Mouse (Mus musculus): ENCODE results near the gene Ptprf. TPM values are rescaled to one million over a fixed set of nuclear protein-coding genes. Genes with fewer than 3 reads are reported as not detected.

The Ptprf gene
- polyA plus RNA-seq (2012; rRNA removed), result 245 and 250 TPM in 2 replicates

GRCm38 (mm10) chr4:118291231-118291630, at the start of gene Ptprf:
TSS of gene Ptprf (minus strand) at chr4:118291405.
- DNase-seq, result peak; percentile 68
- WGBS, result 4% methylated on average over 32 of the region's 50 CpGs
- Histone ChIP-seq H3K4me1 (ENCODE audit: control insufficient read depth, insufficient read depth, low read length) (0 out of 2 replicates have a peak, but pooled peaks cover 4% of the 10 kb centered on the region), H3K4me3 (replicated peaks; ENCODE audit: extremely low read depth, low read depth, low read length) (peak within 1 kb of the TSS; percentile 66)
- TF ChIP-seq CTCF (IDR thresholded peaks at IDR 0.05; ENCODE audit: insufficient read depth, low read length) (no peak), POLR2A (IDR thresholded peaks at IDR 0.05; ENCODE audit: borderline replicate concordance, extremely low read depth, low read depth, low read length) (no peak)

GRCm38 (mm10) chr4:118336658-118337057, 45.5 kb upstream of the Ptprf start:
- peak; percentile 39 for DNase-seq
- 22% methylated on average over 7 of the region's 7 CpGs for WGBS
- Histone ChIP-seq H3K4me3 (replicated peaks; ENCODE audit: extremely low read depth, low read depth, low read length) (no peak overlapping the region), H3K4me1 (ENCODE audit: control insufficient read depth, insufficient read depth, low read length) (peaks cover 2% of the 10 kb centered on the region; the same call in 1 of the 2 replicates)
- TF ChIP-seq POLR2A (IDR thresholded peaks at IDR 0.05; ENCODE audit: borderline replicate concordance, extremely low read depth, low read depth, low read length) (no peak), CTCF (IDR thresholded peaks at IDR 0.05; ENCODE audit: insufficient read depth, low read length) (peak; percentile 41)

GRCm38 (mm10) chr4:118335991-118336390, 44.8 kb upstream of the Ptprf start:
- TF ChIP-seq POLR2A (IDR thresholded peaks at IDR 0.05; ENCODE audit: borderline replicate concordance, extremely low read depth, low read depth, low read length), result no peak
- no peak for TF ChIP-seq CTCF (IDR thresholded peaks at IDR 0.05; ENCODE audit: insufficient read depth, low read length)
- no peak overlapping the region for H3K4me3 ChIP-seq (replicated peaks; ENCODE audit: extremely low read depth, low read depth, low read length)
- H3K4me1 ChIP-seq (ENCODE audit: control insufficient read depth, insufficient read depth, low read length), result peaks cover 2% of the 10 kb centered on the region; the same call in 1 of the 2 replicates
- 72% methylated on average over 4 of the region's 4 CpGs for WGBS
- no peak for DNase-seq

GRCm38 (mm10) chr4:118331777-118332176, 40.6 kb upstream of the Ptprf start:
- TF ChIP-seq POLR2A (IDR thresholded peaks at IDR 0.05; ENCODE audit: borderline replicate concordance, extremely low read depth, low read depth, low read length) (no peak), CTCF (IDR thresholded peaks at IDR 0.05; ENCODE audit: insufficient read depth, low read length) (no peak)
- H3K4me3 ChIP-seq (replicated peaks; ENCODE audit: extremely low read depth, low read depth, low read length), result no peak overlapping the region
- 23% methylated on average over 4 of the region's 4 CpGs for WGBS
- H3K4me1 ChIP-seq (ENCODE audit: control insufficient read depth, insufficient read depth, low read length), result peaks cover 2% of the 10 kb centered on the region; the same call in 1 of the 2 replicates
- no peak for DNase-seq

GRCm38 (mm10) chr4:118326476-118326875, 35.3 kb upstream of the Ptprf start:
- no peaks in the 10 kb centered on the region for H3K4me1 ChIP-seq (ENCODE audit: control insufficient read depth, insufficient read depth, low read length)
- DNase-seq, result no peak
- 56% methylated on average over 7 of the region's 7 CpGs for WGBS

GRCm38 (mm10) chr4:118320636-118321035, 29.4 kb upstream of the Ptprf start:
- Histone ChIP-seq H3K4me3 (replicated peaks; ENCODE audit: extremely low read depth, low read depth, low read length) (no peak overlapping the region), H3K4me1 (ENCODE audit: control insufficient read depth, insufficient read depth, low read length) (peaks cover 2% of the 10 kb centered on the region; the same call in 1 of the 2 replicates)
- 67% methylated on average over 2 of the region's 2 CpGs for WGBS
- no peak for TF ChIP-seq CTCF (IDR thresholded peaks at IDR 0.05; ENCODE audit: insufficient read depth, low read length)
- TF ChIP-seq POLR2A (IDR thresholded peaks at IDR 0.05; ENCODE audit: borderline replicate concordance, extremely low read depth, low read depth, low read length), result no peak
- DNase-seq, result no peak

More at GRCm38 (mm10) chr4:118326476-118326875, 35.3 kb upstream of the Ptprf start:
- H3K4me3 ChIP-seq (replicated peaks; ENCODE audit: extremely low read depth, low read depth, low read length), result no peak overlapping the region
- TF ChIP-seq POLR2A (IDR thresholded peaks at IDR 0.05; ENCODE audit: borderline replicate concordance, extremely low read depth, low read depth, low read length) (no peak), CTCF (IDR thresholded peaks at IDR 0.05; ENCODE audit: insufficient read depth, low read length) (no peak)

- WGBS, result 29% methylated on average over 8 of the region's 8 CpGs
- H3K4me3 ChIP-seq (replicated peaks; ENCODE audit: extremely low read depth, low read depth, low read length), result no peak overlapping the region
- no peak for DNase-seq
- peaks cover 2% of the 10 kb centered on the region; the same call in 1 of the 2 replicates for H3K4me1 ChIP-seq (ENCODE audit: control insufficient read depth, insufficient read depth, low read length)
- TF ChIP-seq POLR2A (IDR thresholded peaks at IDR 0.05; ENCODE audit: borderline replicate concordance, extremely low read depth, low read depth, low read length) (no peak), CTCF (IDR thresholded peaks at IDR 0.05; ENCODE audit: insufficient read depth, low read length) (no peak)
Observed at GRCm38 (mm10) chr4:118319706-118320344, 28.6 kb upstream of the Ptprf start.

- Histone ChIP-seq H3K4me1 (ENCODE audit: control insufficient read depth, insufficient read depth, low read length) (peaks cover 2% of the 10 kb centered on the region; the same call in 1 of the 2 replicates), H3K4me3 (replicated peaks; ENCODE audit: extremely low read depth, low read depth, low read length) (no peak overlapping the region)
- no peak for DNase-seq
- 73% methylated on average over 4 of the region's 4 CpGs for WGBS
- no peak for TF ChIP-seq CTCF (IDR thresholded peaks at IDR 0.05; ENCODE audit: insufficient read depth, low read length)
- no peak for TF ChIP-seq POLR2A (IDR thresholded peaks at IDR 0.05; ENCODE audit: borderline replicate concordance, extremely low read depth, low read depth, low read length)
Observed at GRCm38 (mm10) chr4:118316662-118317061, 25.5 kb upstream of the Ptprf start.

- 32% methylated on average over 8 of the region's 8 CpGs for WGBS
- no peaks in the 10 kb centered on the region for H3K4me1 ChIP-seq (ENCODE audit: control insufficient read depth, insufficient read depth, low read length)
- DNase-seq, result no peak
- TF ChIP-seq CTCF (IDR thresholded peaks at IDR 0.05; ENCODE audit: insufficient read depth, low read length), result no peak
- no peak for TF ChIP-seq POLR2A (IDR thresholded peaks at IDR 0.05; ENCODE audit: borderline replicate concordance, extremely low read depth, low read depth, low read length)
- H3K4me3 ChIP-seq (replicated peaks; ENCODE audit: extremely low read depth, low read depth, low read length), result no peak overlapping the region
Observed at GRCm38 (mm10) chr4:118315286-118315685, 24.1 kb upstream of the Ptprf start.

- WGBS, result 88% methylated on average over 1 of the region's 1 CpGs
- Histone ChIP-seq H3K4me3 (replicated peaks; ENCODE audit: extremely low read depth, low read depth, low read length) (no peak overlapping the region), H3K4me1 (ENCODE audit: control insufficient read depth, insufficient read depth, low read length) (no peaks in the 10 kb centered on the region)
- DNase-seq, result no peak
- TF ChIP-seq CTCF (IDR thresholded peaks at IDR 0.05; ENCODE audit: insufficient read depth, low read length) (no peak), POLR2A (IDR thresholded peaks at IDR 0.05; ENCODE audit: borderline replicate concordance, extremely low read depth, low read depth, low read length) (no peak)
Observed at GRCm38 (mm10) chr4:118310461-118310860, 19.3 kb upstream of the Ptprf start.

Measured in lung, adult 2 months (tissue).